Mouse (Mus musculus): ENCODE results near the gene 1700025C18Rik.

GRCm38 (mm10) chr2:165043090-165043636 lies 47.4 kb downstream of the 1700025C18Rik start:
- TF ChIP-seq CTCF (IDR thresholded peaks at IDR 0.05 in 2 of 3, conservative IDR thresholded peaks at IDR 0.05 in 1 of 3; ENCODE audit: control insufficient read depth in 1 of 3, insufficient read depth in 1 of 3, low read depth in 2 of 3, low read length in 3 of 3, poor library complexity in 1 of 3, severe bottlenecking in 1 of 3) (no peak), POLR2A (IDR thresholded peaks at IDR 0.05; ENCODE audit: control insufficient read depth in 1 of 2, insufficient read depth in 1 of 2, low read depth in 1 of 2, low read length in 2 of 2, poor library complexity in 1 of 2) (no peak), ZNF384 (IDR thresholded peaks at IDR 0.05; ENCODE audit: low read depth, low read length) (no peak), TAL1 (IDR thresholded peaks at IDR 0.05; ENCODE audit: low read length) (no peak), MYC (IDR thresholded peaks at IDR 0.05; ENCODE audit: low read depth, low read length) (no peak), USF1 (IDR thresholded peaks at IDR 0.05; ENCODE audit: low read depth, low read length) (no peak), GABPA (IDR thresholded peaks at IDR 0.05; ENCODE audit: low read depth, low read length) (no peak), SMC3 (IDR thresholded peaks at IDR 0.05; ENCODE audit: low read depth, low read length) (no peak), RAD21 (IDR thresholded peaks at IDR 0.05; ENCODE audit: low read depth, low read length) (no peak), ZC3H11A (IDR thresholded peaks at IDR 0.05; ENCODE audit: low read depth, low read length) (no peak)

Measured in MEL (cell line).